Comparison of ENCODE assay signal across 22 mouse cellular contexts in genomic region chr6:91108917-91109450, GRCm38 (mm10). TPM values are rescaled to one million over a fixed set of nuclear protein-coding genes. Genes with fewer than 3 reads are reported as not detected.
DNase-seq lines count a peak whose midpoint lies in the region; ATAC-seq and TF ChIP-seq lines count a peak whose summit lies in the region.
"Had no signal": no experiment of that assay in that cellular context is flagged by ENCODE, and none has a peak within 500 bp of the region (broad histone marks: within the 10 kb centered on the region; RNA-seq: fewer than 3 reads in every experiment).

No protein-coding gene starts in this region.

- 77% methylated on average over 2 of the region's 2 CpGs for WGBS in heart, embryonic 16.5 days
- 75% methylated on average over 2 of the region's 2 CpGs for WGBS in lung, embryonic 16.5 days
- WGBS in bone marrow, adult 2 months = 61% methylated on average over 2 of the region's 2 CpGs
- 76% methylated on average over 2 of the region's 2 CpGs for WGBS in intestine, embryonic 16.5 days

- no peak for TF ChIP-seq CTCF in bone marrow, adult 2 months (IDR thresholded peaks at IDR 0.05; ENCODE audit: control insufficient read depth, insufficient read depth, low read length)

- no peak for ATAC-seq in heart, embryonic 16.5 days (replicated peaks; ENCODE audit: extremely low read depth, insufficient read depth, low FRiP score)
- ATAC-seq in lung, embryonic 16.5 days (ENCODE audit: low read depth) = peak; percentile 38; the same call in 1 of the 2 replicates
- ATAC-seq in intestine, embryonic 16.5 days = no peak
- ATAC-seq: forebrain, embryonic 14.5 days; midbrain, embryonic 15.5 days had no signal

- DNase-seq in heart, adult 18-20 months = no peak
- no peak for DNase-seq in lung, postnatal 36 days
- peak; percentile 38 for DNase-seq in thymus, postnatal 14 days
- no peak for DNase-seq in spleen, postnatal 10 days (ENCODE audit: low spot score in 2 of 2)
- DNase-seq: adrenal gland, postnatal 14 days; cerebellum, adult 8-10 months; kidney, adult 8-10 months; kidney, postnatal 25 days; layer of hippocampus, adult 9-11 months; right cerebral cortex, postnatal 4 days had no signal

- no peaks in the 10 kb centered on the region for H3K9me3 ChIP-seq in heart, embryonic 16.5 days (replicated peaks; ENCODE audit: control insufficient read depth, low read length)
- no peaks in the 10 kb centered on the region for H3K9me3 ChIP-seq in lung, embryonic 16.5 days (ENCODE audit: control insufficient read depth, low read length)
- H3K9me3 ChIP-seq in intestine, embryonic 16.5 days (ENCODE audit: control insufficient read depth, low read length) = no peaks in the 10 kb centered on the region
- H3K9me3 ChIP-seq: limb, embryonic 15.5 days; lung, embryonic 15.5 days; midbrain, embryonic 15.5 days; neural tube, embryonic 12.5 days had no signal

- H3K4me1 ChIP-seq in heart, embryonic 16.5 days (ENCODE audit: control insufficient read depth, insufficient read depth, low read length) = peaks cover 10% of the 10 kb centered on the region
- peaks cover 6% of the 10 kb centered on the region; the same call in 1 of the 2 replicates for H3K4me1 ChIP-seq in lung, embryonic 16.5 days (replicated peaks; ENCODE audit: control insufficient read depth, insufficient read depth, low read length)
- H3K4me1 ChIP-seq in bone marrow, adult 2 months (ENCODE audit: control insufficient read depth, insufficient read depth, low read length) = peaks cover 15% of the 10 kb centered on the region
- 0 out of 2 replicates have a peak, but pooled peaks cover 5% of the 10 kb centered on the region for H3K4me1 ChIP-seq in intestine, embryonic 16.5 days (ENCODE audit: control insufficient read depth, insufficient read depth, low read length)
- H3K4me1 ChIP-seq: lung, embryonic 15.5 days; midbrain, embryonic 15.5 days; neural tube, embryonic 12.5 days had no signal

- H3K9ac ChIP-seq in heart, embryonic 16.5 days (ENCODE audit: low read length) = no peak overlapping the region
- H3K9ac ChIP-seq in lung, embryonic 16.5 days (ENCODE audit: low read length) = no peak overlapping the region
- H3K9ac ChIP-seq in intestine, embryonic 16.5 days (ENCODE audit: low read depth, low read length) = no peak overlapping the region
- H3K9ac ChIP-seq: hindbrain, embryonic 14.5 days; limb, embryonic 15.5 days; lung, embryonic 15.5 days; midbrain, embryonic 15.5 days; neural tube, embryonic 12.5 days had no signal

- no peaks in the 10 kb centered on the region for H3K27me3 ChIP-seq in heart, embryonic 16.5 days (ENCODE audit: control insufficient read depth, insufficient read depth, low read length)
- H3K27me3 ChIP-seq in lung, embryonic 16.5 days (ENCODE audit: control insufficient read depth, insufficient read depth, low read depth, low read length) = no peaks in the 10 kb centered on the region
- H3K27me3 ChIP-seq in intestine, embryonic 16.5 days (replicated peaks; ENCODE audit: control insufficient read depth, insufficient read depth, low read length) = no peaks in the 10 kb centered on the region
- H3K27me3 ChIP-seq: limb, embryonic 15.5 days; lung, embryonic 15.5 days; megakaryocyte, embryonic 14.5 days; midbrain, embryonic 15.5 days; neural tube, embryonic 12.5 days had no signal

- H3K27ac ChIP-seq in heart, embryonic 16.5 days (ENCODE audit: low read length) = peak overlapping the region; percentile 13
- no peak overlapping the region for H3K27ac ChIP-seq in lung, embryonic 16.5 days (ENCODE audit: low read length)
- peak overlapping the region; percentile 38; the same call in 1 of the 2 replicates for H3K27ac ChIP-seq in bone marrow, adult 2 months (ENCODE audit: control insufficient read depth, insufficient read depth, low read depth, low read length, poor library complexity)
- no peak overlapping the region for H3K27ac ChIP-seq in intestine, embryonic 16.5 days (ENCODE audit: low read length)
- H3K27ac ChIP-seq: hindbrain, embryonic 14.5 days; limb, embryonic 15.5 days; lung, embryonic 15.5 days; midbrain, embryonic 15.5 days; neural tube, embryonic 12.5 days had no signal

- H3K36me3 ChIP-seq in heart, embryonic 16.5 days (ENCODE audit: control insufficient read depth, insufficient read depth) = no peaks in the 10 kb centered on the region
- no peaks in the 10 kb centered on the region for H3K36me3 ChIP-seq in lung, embryonic 16.5 days (ENCODE audit: control insufficient read depth, insufficient read depth, low read length)
- H3K36me3 ChIP-seq in intestine, embryonic 16.5 days (ENCODE audit: control insufficient read depth, insufficient read depth, low read length) = no peaks in the 10 kb centered on the region
- H3K36me3 ChIP-seq: limb, embryonic 15.5 days; lung, embryonic 15.5 days; midbrain, embryonic 15.5 days; neural tube, embryonic 12.5 days had no signal

- no peak for TF ChIP-seq POLR2A in bone marrow, adult 2 months (IDR thresholded peaks at IDR 0.05; ENCODE audit: borderline replicate concordance, control insufficient read depth, low read depth, low read length)

- H3K4me2 ChIP-seq in heart, embryonic 16.5 days (ENCODE audit: low read depth, low read length) = no peak overlapping the region
- H3K4me2 ChIP-seq in lung, embryonic 16.5 days (ENCODE audit: low read depth, low read length) = no peak overlapping the region
- H3K4me2 ChIP-seq in intestine, embryonic 16.5 days (ENCODE audit: low read depth, low read length) = no peak overlapping the region
- H3K4me2 ChIP-seq: hindbrain, embryonic 14.5 days; limb, embryonic 15.5 days; lung, embryonic 15.5 days; midbrain, embryonic 15.5 days; neural tube, embryonic 12.5 days had no signal

- H3K4me3 ChIP-seq in heart, embryonic 16.5 days (ENCODE audit: low read length) = no peak overlapping the region
- H3K4me3 ChIP-seq in lung, embryonic 16.5 days (ENCODE audit: low read length) = no peak overlapping the region
- H3K4me3 ChIP-seq in bone marrow, adult 2 months (replicated peaks; ENCODE audit: control insufficient read depth, low read depth, low read length) = no peak overlapping the region
- no peak overlapping the region for H3K4me3 ChIP-seq in intestine, embryonic 16.5 days (ENCODE audit: low read length)
- H3K4me3 ChIP-seq: erythroblast, embryonic 14.5 days; limb, embryonic 15.5 days; lung, embryonic 15.5 days; midbrain, embryonic 15.5 days; neural tube, embryonic 12.5 days had no signal

RNA-seq across cellular contexts. Expression of gene Nup210, which starts 7.6 kb away (rescaled TPM):
- polyA plus RNA-seq in heart, embryonic 16.5 days (2015; fragmentation: Nextera tagmentation; extraction: Ambion mirVana) = 10.9 and 11.2 TPM in 2 replicates
- 1 to 10 TPM; 2.6 to 6.9 TPM for total RNA-seq in heart, adult 18-20 months (2021)
- polyA plus RNA-seq in lung, embryonic 16.5 days (2015; fragmentation: Nextera tagmentation; extraction: Ambion mirVana) = 27.8 and 29.0 TPM in 2 replicates
- polyA plus RNA-seq in bone marrow, adult 2 months (2011; ENCODE audit: insufficient read depth, insufficient read length, low replicate concordance, missing spikeins) = 58.4 and 111 TPM in 2 replicates
- polyA plus RNA-seq in intestine, embryonic 16.5 days (2015; fragmentation: Nextera tagmentation; extraction: Ambion mirVana) = 13.7 TPM in 2 replicates

RNA-seq across cellular contexts. Expression of gene Hdac11, which starts 47.5 kb away (rescaled TPM):
- polyA plus RNA-seq in heart, embryonic 16.5 days (2015; fragmentation: Nextera tagmentation; extraction: Ambion mirVana) = 10.8 and 12.4 TPM in 2 replicates
- total RNA-seq in heart, adult 18-20 months (2021) = 10 to 100 TPM; 20.9 to 21.3 TPM
- 6.4 and 7.7 TPM in 2 replicates for polyA plus RNA-seq in lung, embryonic 16.5 days (2015; fragmentation: Nextera tagmentation; extraction: Ambion mirVana)
- polyA plus RNA-seq in bone marrow, adult 2 months (2011; ENCODE audit: insufficient read depth, insufficient read length, low replicate concordance, missing spikeins) = 5.9 and 7.6 TPM in 2 replicates
- 7.7 and 9.0 TPM in 2 replicates for polyA plus RNA-seq in intestine, embryonic 16.5 days (2015; fragmentation: Nextera tagmentation; extraction: Ambion mirVana)

Comparison
In these comparisons a context has a peak if more than half of its experiments do, and no peak if none do; other contexts are left out.
1. H3K27ac ChIP-seq: peak in heart, embryonic 16.5 days (single experiment) and bone marrow, adult 2 months (single experiment); none in lung, embryonic 16.5 days (single experiment) and intestine, embryonic 16.5 days (single experiment).